Mouse (Mus musculus): ENCODE results near the gene Tram2. TPM values are rescaled to one million over a fixed set of nuclear protein-coding genes. Genes with fewer than 3 reads are reported as not detected.
A peak's percentile ranks its signal among the peaks of the same experiment; 100 is the strongest.

Tram2 gene
- polyA plus RNA-seq, 1 experiment from 2014 or later = 9.4 TPM

DNA sequence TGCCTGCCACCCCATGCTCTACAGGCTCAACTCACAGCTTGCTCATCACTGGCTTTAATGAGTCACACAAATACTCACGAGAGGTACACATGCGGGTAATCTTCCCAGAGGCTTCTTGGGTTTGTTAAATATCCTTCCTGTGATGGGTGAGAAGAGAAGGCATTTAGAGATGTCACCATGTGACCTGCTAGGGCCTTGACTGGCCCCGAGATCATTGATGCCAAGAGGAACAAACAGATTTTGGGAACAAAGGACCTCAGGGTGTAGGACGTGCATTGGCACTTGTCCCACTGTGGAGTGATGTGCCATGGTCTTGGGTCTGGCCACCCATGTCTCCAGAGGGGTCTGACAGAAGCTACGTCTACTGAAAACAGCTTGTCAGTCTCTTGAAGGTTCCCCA is 72.3 kb downstream of the Tram2 start:
- Histone ChIP-seq H3K4me3 (replicated peaks) (no peak overlapping the region), H3K27me3 (no peaks in the 10 kb centered on the region), H3K9ac (no peak overlapping the region), H3K4me2 (no peak overlapping the region), H3K4me1 (0 out of 2 replicates have a peak, but pooled peaks cover 3% of the 10 kb centered on the region), H3K36me3 (peaks cover 78% of the 10 kb centered on the region), H3K27ac (no peak overlapping the region), H3K9me3 (replicated peaks) (no peaks in the 10 kb centered on the region)
- WGBS = 90% methylated on average over 5 of the region's 5 CpGs
- no peak for ATAC-seq (replicated peaks; ENCODE audit: low FRiP score)

GRCm38 (mm10) chr1:21004596-21004995 is 74.4 kb downstream of the Tram2 start:
- no peak for ATAC-seq (replicated peaks; ENCODE audit: low FRiP score)
- Histone ChIP-seq H3K9me3 (replicated peaks) (no peaks in the 10 kb centered on the region), H3K9ac (no peak overlapping the region), H3K27ac (no peak overlapping the region), H3K36me3 (peaks cover 87% of the 10 kb centered on the region), H3K27me3 (no peaks in the 10 kb centered on the region), H3K4me1 (0 out of 2 replicates have a peak, but pooled peaks cover 3% of the 10 kb centered on the region), H3K4me3 (replicated peaks) (no peak overlapping the region), H3K4me2 (no peak overlapping the region)
- 79% methylated on average over 8 of the region's 8 CpGs for WGBS

DNA sequence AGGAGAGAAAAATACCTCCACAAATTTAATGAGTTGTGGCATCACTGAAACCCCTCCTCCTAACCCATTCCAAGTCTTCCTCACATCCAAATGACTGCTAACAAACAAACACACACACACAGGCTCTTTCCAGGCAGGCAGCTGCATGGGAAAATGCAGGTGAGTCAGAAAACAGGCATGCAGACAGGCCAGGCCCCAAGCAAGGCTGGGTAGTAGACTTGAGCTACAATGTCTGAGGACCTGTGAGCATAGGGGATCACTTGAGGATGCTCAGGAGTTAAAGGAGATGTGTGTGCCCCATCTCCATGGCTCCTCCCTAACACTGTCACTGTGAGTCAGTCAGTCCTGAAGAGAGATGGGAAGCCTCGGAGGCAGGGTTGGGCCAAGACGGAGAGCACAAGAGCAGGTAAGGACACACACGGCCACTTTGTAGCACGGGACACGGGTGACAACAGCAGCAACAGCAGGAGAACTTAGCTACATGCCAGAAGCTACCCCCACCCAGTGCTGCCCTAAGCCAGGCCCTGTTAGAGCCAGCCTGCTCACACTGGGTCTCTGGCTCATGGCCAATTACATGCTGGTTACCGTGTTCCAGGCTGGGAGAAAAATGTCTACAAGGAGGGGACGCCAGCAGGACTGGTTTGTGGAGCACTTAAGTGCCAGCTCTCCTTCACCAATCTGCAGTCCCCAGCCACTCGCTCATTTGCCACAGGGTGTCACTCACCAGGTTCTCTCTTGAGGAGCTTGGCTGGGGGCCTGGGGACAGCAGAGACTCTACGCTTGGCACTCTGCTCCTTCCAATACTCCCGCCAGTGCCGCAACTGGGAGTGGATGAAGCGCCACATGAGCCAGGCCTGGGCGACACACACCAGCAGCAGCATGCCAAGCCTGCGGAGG is 76.5 kb downstream of the Tram2 start:
- Histone ChIP-seq H3K4me3 (replicated peaks) (no peak overlapping the region), H3K4me1 (peaks cover 6% of the 10 kb centered on the region), H3K27ac (no peak overlapping the region), H3K4me2 (no peak overlapping the region), H3K27me3 (no peaks in the 10 kb centered on the region), H3K36me3 (peaks cover 74% of the 10 kb centered on the region), H3K9ac (no peak overlapping the region), H3K9me3 (replicated peaks) (no peaks in the 10 kb centered on the region)
- ATAC-seq (replicated peaks; ENCODE audit: low FRiP score) = no peak; the same call in 1 of the 2 replicates
- WGBS = 91% methylated on average over 14 of the region's 14 CpGs

- H3K9me3 ChIP-seq (replicated peaks) = no peaks in the 10 kb centered on the region
- H3K27me3 ChIP-seq = no peaks in the 10 kb centered on the region
- peak; percentile 38; the same call in 1 of the 2 replicates for ATAC-seq (replicated peaks; ENCODE audit: low FRiP score)
- H3K4me3 ChIP-seq (replicated peaks) = no peak overlapping the region
- no peak overlapping the region for H3K4me2 ChIP-seq
- 54% methylated on average over 13 of the region's 13 CpGs for WGBS
- no peak overlapping the region for H3K9ac ChIP-seq
- peaks cover 17% of the 10 kb centered on the region for H3K4me1 ChIP-seq
- 0 out of 2 replicates have a peak overlapping the region, but pooled peaks have one; percentile 14 for H3K27ac ChIP-seq
- peaks cover 33% of the 10 kb centered on the region for H3K36me3 ChIP-seq
Measured at GRCm38 (mm10) chr1:20997881-20998389, 81.1 kb downstream of the Tram2 start.

- ATAC-seq (replicated peaks; ENCODE audit: low FRiP score) = no peak
- Histone ChIP-seq H3K4me1 (peaks cover 17% of the 10 kb centered on the region), H3K27me3 (no peaks in the 10 kb centered on the region), H3K9ac (no peak overlapping the region), H3K4me3 (replicated peaks) (no peak overlapping the region), H3K27ac (no peak overlapping the region), H3K36me3 (peaks cover 27% of the 10 kb centered on the region), H3K4me2 (no peak overlapping the region), H3K9me3 (replicated peaks) (no peaks in the 10 kb centered on the region)
- WGBS = 84% methylated on average over 2 of the region's 2 CpGs
Measured at GRCm38 (mm10) chr1:20997328-20997689, 81.7 kb downstream of the Tram2 start.

GRCm38 (mm10) chr1:20996603-20997327 is 82.3 kb downstream of the Tram2 start:
- Histone ChIP-seq H3K27me3 (no peaks in the 10 kb centered on the region), H3K27ac (no peak overlapping the region), H3K4me2 (no peak overlapping the region), H3K9ac (no peak overlapping the region), H3K36me3 (peaks cover 22% of the 10 kb centered on the region), H3K4me1 (peaks cover 17% of the 10 kb centered on the region), H3K4me3 (replicated peaks) (no peak overlapping the region), H3K9me3 (replicated peaks) (no peaks in the 10 kb centered on the region)
- peak; percentile 68 for ATAC-seq (replicated peaks; ENCODE audit: low FRiP score)
- 41% methylated on average over 17 of the region's 17 CpGs for WGBS

- WGBS = 58% methylated on average over 7 of the region's 7 CpGs
Measured at GRCm38 (mm10) chr1:20995331-20995986, 83.6 kb downstream of the Tram2 start.

GRCm38 (mm10) chr1:20994338-20994737 is 84.7 kb downstream of the Tram2 start:
- Histone ChIP-seq H3K9me3 (replicated peaks) (no peaks in the 10 kb centered on the region), H3K4me1 (peaks cover 17% of the 10 kb centered on the region), H3K9ac (no peak overlapping the region), H3K4me2 (no peak overlapping the region), H3K27ac (no peak overlapping the region), H3K27me3 (no peaks in the 10 kb centered on the region), H3K36me3 (peaks cover under 1% of the 10 kb centered on the region; the same call in 1 of the 2 replicates), H3K4me3 (replicated peaks) (no peak overlapping the region)
- ATAC-seq (replicated peaks; ENCODE audit: low FRiP score) = no peak
- 89% methylated on average over 5 of the region's 5 CpGs for WGBS

More at GRCm38 (mm10) chr1:20995331-20995986, 83.6 kb downstream of the Tram2 start:
- no peak overlapping the region for H3K4me2 ChIP-seq
- H3K4me1 ChIP-seq = peaks cover 17% of the 10 kb centered on the region
- no peaks in the 10 kb centered on the region for H3K9me3 ChIP-seq (replicated peaks)
- H3K27me3 ChIP-seq = no peaks in the 10 kb centered on the region
- no peak overlapping the region for H3K4me3 ChIP-seq (replicated peaks)
- no peak overlapping the region for H3K27ac ChIP-seq
- H3K9ac ChIP-seq = no peak overlapping the region
- ATAC-seq (replicated peaks; ENCODE audit: low FRiP score) = no peak
- H3K36me3 ChIP-seq = peaks cover 11% of the 10 kb centered on the region

GRCm38 (mm10) chr1:20993690-20994089 is 85.3 kb downstream of the Tram2 start:
- 84% methylated on average over 3 of the region's 3 CpGs for WGBS
- no peak overlapping the region for H3K27ac ChIP-seq
- no peaks in the 10 kb centered on the region for H3K9me3 ChIP-seq (replicated peaks)
- peaks cover 17% of the 10 kb centered on the region for H3K4me1 ChIP-seq
- H3K27me3 ChIP-seq = no peaks in the 10 kb centered on the region
- H3K9ac ChIP-seq = no peak overlapping the region
- H3K36me3 ChIP-seq = no peaks in the 10 kb centered on the region; the same call in 1 of the 2 replicates
- H3K4me3 ChIP-seq (replicated peaks) = no peak overlapping the region
- H3K4me2 ChIP-seq = no peak overlapping the region
- no peak for ATAC-seq (replicated peaks; ENCODE audit: low FRiP score)

- no peaks in the 10 kb centered on the region for H3K4me1 ChIP-seq
- H3K4me2 ChIP-seq = no peak overlapping the region
- WGBS = 86% methylated on average over 11 of the region's 11 CpGs
Measured at GRCm38 (mm10) chr1:20989461-20990083, 89.5 kb downstream of the Tram2 start.

DNA sequence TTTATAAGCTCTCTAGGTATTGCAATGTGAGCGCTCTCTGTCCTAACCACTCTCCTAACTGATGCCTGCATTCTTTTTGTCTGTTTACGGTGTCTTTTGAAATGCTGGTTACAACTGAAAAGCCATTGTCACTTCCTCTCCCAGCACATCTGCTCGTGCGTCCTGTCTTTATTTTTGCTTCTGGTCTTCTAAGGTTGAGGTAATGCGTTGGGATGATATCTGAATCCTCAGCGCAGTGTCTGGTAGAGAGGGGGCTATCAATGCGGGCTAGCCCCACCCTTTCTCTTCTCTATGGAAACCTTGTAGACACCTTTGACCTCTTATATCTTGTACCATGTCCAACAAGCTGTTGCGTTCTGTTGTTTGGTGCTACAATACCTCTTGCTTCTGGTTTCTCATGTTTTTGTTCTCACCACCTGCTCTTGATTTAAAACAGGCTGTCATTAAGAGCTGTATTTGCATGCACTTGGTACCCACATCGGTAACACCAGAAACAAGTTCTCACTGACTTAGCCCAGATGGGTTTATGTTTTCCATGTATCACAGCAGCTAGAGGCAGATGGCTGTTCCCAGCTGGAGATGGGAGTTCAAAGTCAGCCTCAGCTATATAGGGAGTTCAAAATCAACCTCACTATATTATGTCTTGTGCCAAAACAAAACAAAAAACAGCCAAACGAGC is 92.5 kb downstream of the Tram2 start:
- no peaks in the 10 kb centered on the region for H3K36me3 ChIP-seq
- no peak for ATAC-seq (replicated peaks; ENCODE audit: low FRiP score)
- H3K4me3 ChIP-seq (replicated peaks) = no peak overlapping the region
- H3K4me1 ChIP-seq = no peaks in the 10 kb centered on the region
- no peak overlapping the region for H3K4me2 ChIP-seq
- no peaks in the 10 kb centered on the region for H3K27me3 ChIP-seq
- H3K9me3 ChIP-seq (replicated peaks) = no peaks in the 10 kb centered on the region
- 72% methylated on average over 10 of the region's 10 CpGs for WGBS
- H3K9ac ChIP-seq = no peak overlapping the region
- no peak overlapping the region for H3K27ac ChIP-seq

More at GRCm38 (mm10) chr1:20989461-20990083, 89.5 kb downstream of the Tram2 start:
- Histone ChIP-seq H3K9ac (no peak overlapping the region), H3K4me3 (replicated peaks) (no peak overlapping the region), H3K9me3 (replicated peaks) (no peaks in the 10 kb centered on the region), H3K27me3 (no peaks in the 10 kb centered on the region), H3K27ac (no peak overlapping the region), H3K36me3 (no peaks in the 10 kb centered on the region)
- ATAC-seq (replicated peaks; ENCODE audit: low FRiP score) = no peak
